8 mouse cellular contexts compared by ENCODE assay signal in the genomic region with DNA sequence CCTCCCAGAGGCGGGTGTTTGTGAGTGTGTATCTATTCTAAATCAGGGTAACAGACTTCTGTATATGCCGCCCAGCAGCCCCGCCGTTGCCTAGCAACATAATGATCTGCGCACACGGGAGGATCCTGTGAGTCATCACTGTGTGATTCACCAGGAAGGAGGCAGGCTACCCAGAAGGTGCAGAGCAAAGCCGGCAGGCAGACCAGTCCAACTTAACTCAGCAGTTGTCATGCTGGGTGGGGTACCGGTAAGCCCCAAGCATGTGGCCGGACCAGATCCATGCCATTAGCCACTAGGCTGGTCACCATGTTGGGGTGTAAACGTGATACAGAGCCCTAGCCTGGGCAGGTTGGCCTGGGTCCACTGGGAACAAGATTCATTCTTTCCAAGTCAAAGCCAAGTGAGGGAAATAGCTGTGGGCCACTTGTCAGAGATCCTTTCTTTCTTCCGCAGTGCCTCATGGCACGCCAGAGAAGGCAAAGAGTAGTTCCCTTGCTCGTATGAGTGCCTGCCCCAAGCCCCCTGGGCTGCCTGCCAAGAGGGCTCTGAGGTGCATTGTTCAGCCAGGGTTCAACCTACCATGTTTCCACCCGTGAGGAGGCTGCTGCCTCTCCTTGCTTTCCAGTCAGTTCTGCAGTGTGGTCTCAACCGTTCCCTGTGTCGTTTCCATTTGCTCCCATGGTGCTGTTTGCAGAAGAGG. TPM values are rescaled to one million over a fixed set of nuclear protein-coding genes. Genes with fewer than 3 reads are reported as not detected.
DNase-seq lines count a peak whose midpoint lies in the region; ATAC-seq lines count a peak whose summit lies in the region.

No protein-coding gene starts in this region.

- peaks cover 16% of the 10 kb centered on the region for H3K4me1 ChIP-seq in heart, embryonic 10.5 days
- peaks cover 49% of the 10 kb centered on the region for H3K4me1 ChIP-seq in midbrain, embryonic 10.5 days
- peaks cover 16% of the 10 kb centered on the region; the same call in 1 of the 2 replicates for H3K4me1 ChIP-seq in stomach, embryonic 14.5 days (ENCODE audit: control insufficient read depth, insufficient read depth, low read length)

- peak; percentile 59 for DNase-seq in CD4-positive helper T cell, adult 2 months (ENCODE audit: low read depth, low spot score)
- peak; percentile 59 for DNase-seq in embryo, embryonic 11 days
- no peak for DNase-seq in heart, embryonic 10.5 days (ENCODE audit: low spot score)
- DNase-seq in layer of hippocampus, adult 8-10 months (ENCODE audit: low spot score in 2 of 2) = peak; percentile 87 to 90
- peak; percentile 50 for DNase-seq in midbrain, embryonic 10.5 days (ENCODE audit: low spot score)

- H3K9me3 ChIP-seq in heart, embryonic 10.5 days = no peaks in the 10 kb centered on the region
- no peaks in the 10 kb centered on the region for H3K9me3 ChIP-seq in midbrain, embryonic 10.5 days (replicated peaks)
- no peaks in the 10 kb centered on the region for H3K9me3 ChIP-seq in stomach, embryonic 14.5 days (ENCODE audit: control insufficient read depth, low read depth, low read length)

- H3K27me3 ChIP-seq in heart, embryonic 10.5 days (ENCODE audit: insufficient read depth, poor library complexity, severe bottlenecking) = peaks cover 36% of the 10 kb centered on the region
- H3K27me3 ChIP-seq in midbrain, embryonic 10.5 days (ENCODE audit: low read depth, poor library complexity, severe bottlenecking) = peaks cover 4% of the 10 kb centered on the region; the same call in 1 of the 2 replicates
- no peaks in the 10 kb centered on the region for H3K27me3 ChIP-seq in stomach, embryonic 14.5 days (ENCODE audit: control insufficient read depth, insufficient read depth, low read length)

- H3K27ac ChIP-seq in heart, embryonic 10.5 days = peak overlapping the region; percentile 23; the same call in 1 of the 2 replicates
- H3K27ac ChIP-seq in midbrain, embryonic 10.5 days (replicated peaks) = peak overlapping the region; percentile 69
- H3K27ac ChIP-seq in stomach, embryonic 14.5 days (ENCODE audit: low read length) = peak overlapping the region; percentile 45; the same call in 1 of the 2 replicates

- peak; percentile 83 for ATAC-seq in activated CD4-positive, CD25-positive, alpha-beta regulatory T cell, adult 4 months
- ATAC-seq in stomach, embryonic 14.5 days (ENCODE audit: insufficient number of reproducible peaks, insufficient read depth, low FRiP score, low read depth) = peak; percentile 79
- no peak for ATAC-seq in erythroid progenitor cell, adult 5-6 weeks (replicated peaks; ENCODE audit: low FRiP score, poor library complexity, severe bottlenecking)

- no peak overlapping the region for H3K4me3 ChIP-seq in heart, embryonic 10.5 days
- H3K4me3 ChIP-seq in midbrain, embryonic 10.5 days = no peak overlapping the region
- H3K4me3 ChIP-seq in stomach, embryonic 14.5 days (ENCODE audit: low read depth, low read length) = no peak overlapping the region

- no peak overlapping the region; the same call in 1 of the 2 replicates for H3K4me2 ChIP-seq in stomach, embryonic 14.5 days (replicated peaks; ENCODE audit: low read depth, low read length)

- WGBS in heart, embryonic 10.5 days = 41% methylated on average over 16 of the region's 16 CpGs
- 65% methylated on average over 16 of the region's 16 CpGs for WGBS in midbrain, embryonic 10.5 days
- WGBS in stomach, embryonic 14.5 days = 24% methylated on average over 16 of the region's 16 CpGs

- H3K9ac ChIP-seq in stomach, embryonic 14.5 days (replicated peaks; ENCODE audit: low read depth, low read length) = no peak overlapping the region

- H3K36me3 ChIP-seq in heart, embryonic 10.5 days = no peaks in the 10 kb centered on the region
- H3K36me3 ChIP-seq in midbrain, embryonic 10.5 days = no peaks in the 10 kb centered on the region
- H3K36me3 ChIP-seq in stomach, embryonic 14.5 days (ENCODE audit: control insufficient read depth, insufficient read depth, low read length) = no peaks in the 10 kb centered on the region

RNA-seq across cellular contexts. Expression of gene Cttn, which starts 53.0 kb away (rescaled TPM):
- polyA plus RNA-seq in activated CD4-positive, CD25-positive, alpha-beta regulatory T cell, adult 4 months (2017; shearing (Covaris generic)) = 1 to 10 TPM; 2.8 to 4.2 TPM
- polyA plus RNA-seq in heart, embryonic 10.5 days (2016; fragmentation: Nextera tagmentation; extraction: Ambion mirVana) = 168 and 174 TPM in 2 replicates
- 100 to 1,000 TPM; 151 to 178 (median 164) TPM for total RNA-seq in layer of hippocampus, adult 8-10 months (2022)
- polyA plus RNA-seq in midbrain, embryonic 10.5 days (2016; fragmentation: Nextera tagmentation; extraction: Ambion mirVana) = 217 and 229 TPM in 2 replicates
- polyA plus RNA-seq in stomach, embryonic 14.5 days (2014; fragmentation: Nextera tagmentation; extraction: Ambion mirVana) = 177 and 180 TPM in 2 replicates
- 1.3 and 4.3 TPM in 2 replicates for total RNA-seq in erythroid progenitor cell, adult 5-6 weeks (2015; ENCODE audit: low replicate concordance)
- total RNA-seq in erythroid progenitor cell, adult 5-6 weeks (2017; ENCODE audit: low replicate concordance) = 4.1 and 6.9 TPM in 2 replicates

Comparison
In these comparisons a context has a peak if more than half of its experiments do, and no peak if none do; other contexts are left out.
1. RNA of gene Cttn, which starts 53.0 kb away (polyA plus RNA-seq): 217 to 229 TPM in midbrain, embryonic 10.5 days, 177 to 180 TPM in stomach, embryonic 14.5 days and 168 to 174 TPM in heart, embryonic 10.5 days; 2.8 to 4.2 TPM in activated CD4-positive, CD25-positive, alpha-beta regulatory T cell, adult 4 months; every median in the first group is over 10 times any median in the second.
2. Peak in every context shown above with its lines, with median percentiles within 50 percentile points of each other: H3K27ac ChIP-seq.